Mouse (Mus musculus) bone marrow macrophage, adult 2 months (primary cell): ENCODE measurements around the gene Arhgef19.

ENCODE experiments used
- CTCF ChIP-seq: IDR thresholded peaks from 2 replicates; pipeline ENCODE4 v1.5.1; 2012; ENCODE audit warnings: low read depth, mild to moderate bottlenecking, low read length, moderate library complexity
- POLR2A ChIP-seq: IDR thresholded peaks from 2 replicates; pipeline ENCODE4 v1.6.1; 2012; ENCODE audit warnings: mild to moderate bottlenecking, low read depth, low read length, borderline replicate concordance

DNA sequence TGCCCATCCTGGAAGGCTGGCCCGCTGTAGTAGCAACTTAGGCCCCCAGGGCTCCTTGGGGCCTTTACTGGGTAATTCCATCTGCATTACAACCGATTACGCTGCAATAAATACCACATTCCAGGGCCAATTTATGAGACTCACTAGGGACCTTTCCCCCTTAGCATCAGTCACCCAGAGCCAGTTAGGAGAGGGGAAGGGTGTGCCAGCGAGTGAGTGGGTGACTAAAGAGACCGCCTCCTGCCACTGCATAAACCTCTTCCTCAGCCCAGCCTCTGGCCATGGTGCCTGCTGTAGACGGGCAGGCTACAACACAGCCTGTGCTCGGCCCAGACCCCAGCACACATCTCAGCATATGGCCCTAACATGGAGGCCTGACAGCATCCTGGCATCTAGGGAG, 58.6 kb downstream of the Arhgef19 start:
- TF ChIP-seq POLR2A: no peak
- TF ChIP-seq CTCF: no peak
